Mouse (Mus musculus) ES-Bruce4 (cell line): Measurements from ENCODE around the gene Theg. TPM values are rescaled to one million over a fixed set of nuclear protein-coding genes. Genes with fewer than 3 reads are reported as not detected.

ENCODE experiments used
- H3K27ac ChIP-seq: 2 replicates; pipeline ENCODE4 v1.5.1; 2012; ENCODE audit warnings: low read length, inconsistent platforms; ENCODE audit not compliant: insufficient read depth
- H3K27me3 ChIP-seq: 2 replicates; pipeline ENCODE4 v1.6.1; 2012; ENCODE audit warnings: mild to moderate bottlenecking, low read length, inconsistent platforms; ENCODE audit not compliant: control insufficient read depth, poor library complexity, insufficient read depth, severe bottlenecking
- H3K36me3 ChIP-seq: 2 replicates; pipeline ENCODE4 v1.6.1; 2012; ENCODE audit warnings: inconsistent platforms, mild to moderate bottlenecking, low read length, moderate library complexity; ENCODE audit not compliant: control insufficient read depth, poor library complexity, insufficient read depth, severe bottlenecking
- H3K4me1 ChIP-seq: one replicate; pipeline ENCODE4 v1.8.1; 2011; ENCODE audit warnings: low read length; ENCODE audit not compliant: control insufficient read depth, insufficient read depth
- H3K4me3 ChIP-seq: 2 replicates; pipeline ENCODE4 v1.5.1; 2011; ENCODE audit warnings: low read depth, mild to moderate bottlenecking, low read length
- H3K9ac ChIP-seq: 2 replicates; pipeline ENCODE4 v1.6.1; 2012; ENCODE audit warnings: low read depth, mild to moderate bottlenecking, inconsistent platforms; ENCODE audit not compliant: poor library complexity, severe bottlenecking
- H3K9me3 ChIP-seq: replicated peaks from 2 replicates; pipeline ENCODE4 v1.6.1; 2012; ENCODE audit warnings: mild to moderate bottlenecking, low read length, inconsistent platforms; ENCODE audit not compliant: control insufficient read depth, poor library complexity, insufficient read depth, severe bottlenecking
- CTCF ChIP-seq: IDR thresholded peaks from one replicate; pipeline ENCODE4 v1.8.1; 2011; ENCODE audit warnings: low read depth, low read length
- EP300 ChIP-seq: IDR thresholded peaks from 2 replicates; pipeline ENCODE4 v1.6.1; 2011; ENCODE audit warnings: low read depth, low read length; ENCODE audit not compliant: insufficient read depth
- POLR2A ChIP-seq: IDR thresholded peaks from one replicate; pipeline ENCODE4 v1.8.1; 2011; ENCODE audit warnings: low read length; ENCODE audit not compliant: insufficient read depth
- polyA plus RNA-seq: library from polyadenylated mRNA; stranded (reverse); fragments of >200 nt; gene quantifications from 2 replicates; pipeline ENCODE4 v1.2.4, GENCODE M21; 2011; ENCODE audit warnings: low read depth; ENCODE audit not compliant: missing spikeins, insufficient read depth, insufficient read length

The Theg gene
- polyA plus RNA-seq, 1 experiment, result not detected

DNA sequence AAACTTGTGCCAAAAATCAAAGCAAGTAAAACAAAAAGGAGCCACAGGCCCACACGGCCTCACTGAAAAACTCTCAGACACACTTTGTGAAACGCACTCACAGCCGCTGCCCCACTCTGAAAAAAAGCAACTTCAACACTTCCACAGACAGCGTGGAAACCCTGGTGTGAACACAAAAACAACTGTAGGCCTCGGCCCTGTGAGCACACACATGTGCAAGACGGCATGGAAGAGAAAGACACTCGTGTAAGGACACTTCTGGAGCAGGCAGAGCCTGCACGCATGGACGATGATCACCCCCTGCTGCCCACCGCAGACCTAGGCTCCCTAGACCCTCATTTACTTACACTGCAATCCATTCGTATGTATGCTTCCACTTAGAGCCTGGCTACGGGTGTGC, 41.2 kb downstream of the Theg start:
- Histone ChIP-seq H3K9me3 (no peaks in the 10 kb centered on the region), H3K4me3 (no peak overlapping the region), H3K4me1 (no peaks in the 10 kb centered on the region), H3K9ac (no peak overlapping the region), H3K27me3 (no peaks in the 10 kb centered on the region), H3K36me3 (peaks cover 18% of the 10 kb centered on the region), H3K27ac (no peak overlapping the region)
- TF ChIP-seq POLR2A, result no peak
- no peak for TF ChIP-seq EP300
- TF ChIP-seq CTCF, result no peak

- H3K27ac ChIP-seq, result no peak overlapping the region
- no peak for TF ChIP-seq EP300
- no peak for TF ChIP-seq POLR2A
- TF ChIP-seq CTCF, result no peak
- no peak overlapping the region for H3K4me3 ChIP-seq
- no peaks in the 10 kb centered on the region for H3K4me1 ChIP-seq
- H3K27me3 ChIP-seq, result no peaks in the 10 kb centered on the region
- no peak overlapping the region for H3K9ac ChIP-seq
- peaks cover 18% of the 10 kb centered on the region for H3K36me3 ChIP-seq
- H3K9me3 ChIP-seq, result no peaks in the 10 kb centered on the region
Observed at GRCm38 (mm10) chr10:79544631-79545030, 42.5 kb downstream of the Theg start.

GRCm38 (mm10) chr10:79543884-79544597, 43.1 kb downstream of the Theg start:
- Histone ChIP-seq H3K4me1 (no peaks in the 10 kb centered on the region), H3K4me3 (no peak overlapping the region), H3K27ac (no peak overlapping the region), H3K9me3 (no peaks in the 10 kb centered on the region), H3K36me3 (peaks cover 13% of the 10 kb centered on the region), H3K9ac (no peak overlapping the region), H3K27me3 (no peaks in the 10 kb centered on the region)
- no peak for TF ChIP-seq EP300
- no peak for TF ChIP-seq POLR2A
- no peak for TF ChIP-seq CTCF

- no peaks in the 10 kb centered on the region for H3K9me3 ChIP-seq
- no peaks in the 10 kb centered on the region for H3K27me3 ChIP-seq
- TF ChIP-seq CTCF (no peak), EP300 (no peak), POLR2A (no peak)
- no peaks in the 10 kb centered on the region for H3K4me1 ChIP-seq
- H3K36me3 ChIP-seq, result peaks cover 3% of the 10 kb centered on the region
- H3K4me3 ChIP-seq, result no peak overlapping the region
- no peak overlapping the region for H3K9ac ChIP-seq
- no peak overlapping the region for H3K27ac ChIP-seq
Observed at GRCm38 (mm10) chr10:79542171-79542570, 45.0 kb downstream of the Theg start.

DNA sequence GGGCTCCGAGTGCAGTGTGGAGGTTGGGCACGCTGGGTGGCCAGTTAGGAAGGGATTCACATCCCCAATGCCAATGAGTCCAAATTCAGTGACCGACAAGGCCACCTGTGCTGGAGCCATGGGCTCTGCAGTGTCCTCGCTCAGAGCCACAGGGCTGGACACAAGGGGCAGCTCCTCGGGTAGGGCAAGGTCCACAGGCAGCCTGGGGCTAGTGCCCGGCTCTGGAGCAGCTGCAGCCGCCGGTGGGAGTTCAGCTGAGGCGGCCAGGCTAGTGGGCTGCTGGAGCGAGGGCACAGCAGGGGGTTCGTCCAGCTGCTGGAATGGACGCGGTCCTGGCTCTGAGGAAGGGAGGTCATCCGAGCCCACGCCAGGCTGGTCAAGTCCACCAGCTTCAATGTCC, 45.6 kb downstream of the Theg start:
- H3K27me3 ChIP-seq, result no peaks in the 10 kb centered on the region
- H3K4me1 ChIP-seq, result no peaks in the 10 kb centered on the region
- no peak overlapping the region for H3K27ac ChIP-seq
- TF ChIP-seq POLR2A (no peak), CTCF (no peak), EP300 (no peak)
- no peaks in the 10 kb centered on the region for H3K9me3 ChIP-seq
- H3K4me3 ChIP-seq, result no peak overlapping the region
- H3K9ac ChIP-seq, result no peak overlapping the region
- H3K36me3 ChIP-seq, result peaks cover 3% of the 10 kb centered on the region; the same call in 1 of the 2 replicates

DNA sequence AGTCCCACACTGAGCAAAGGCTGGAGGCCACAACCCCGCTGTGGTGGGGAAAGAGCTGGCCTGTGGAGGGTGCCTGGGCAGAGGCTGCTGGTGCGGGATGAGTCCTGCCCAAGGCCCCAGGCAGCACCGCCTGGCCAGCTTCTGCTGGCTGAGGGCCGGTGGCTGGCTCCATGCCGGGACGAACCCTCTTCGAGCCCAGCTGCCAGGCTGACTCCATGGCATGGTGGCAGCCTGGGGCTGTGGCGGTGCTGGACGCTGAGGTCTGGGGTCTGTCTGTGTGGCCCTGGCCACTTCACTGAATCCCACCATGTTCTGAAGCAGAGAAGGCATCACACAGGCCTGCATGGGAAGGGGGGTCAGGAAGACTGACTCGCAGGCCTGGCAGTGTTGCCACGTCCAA, 46.4 kb downstream of the Theg start:
- TF ChIP-seq POLR2A (no peak), CTCF (no peak), EP300 (no peak)
- Histone ChIP-seq H3K36me3 (peaks cover 3% of the 10 kb centered on the region; the same call in 1 of the 2 replicates), H3K27me3 (no peaks in the 10 kb centered on the region), H3K4me1 (no peaks in the 10 kb centered on the region), H3K4me3 (no peak overlapping the region), H3K9me3 (no peaks in the 10 kb centered on the region), H3K9ac (no peak overlapping the region), H3K27ac (no peak overlapping the region)
